Mouse (Mus musculus) hematopoietic stem cell, adult 5-6 weeks (primary cell): ENCODE measurements around the gene Tcte1. TPM values are rescaled to one million over a fixed set of nuclear protein-coding genes. Genes with fewer than 3 reads are reported as not detected.

Source experiments
- ATAC-seq, 2 experiments: fragments of 125-278 bp in 1 of 2; replicated peaks in 1 of 2; 2 replicates each; pipeline ENCODE4 v1.8.0; 2016 to 2017; ENCODE audit warnings: inconsistent platforms in 2 of 2, mild to moderate bottlenecking in 2 of 2, moderate number of reproducible peaks in 2 of 2, low read depth in 1 of 2, moderate TSS enrichment in 1 of 2; ENCODE audit not compliant: low FRiP score in 2 of 2, poor library complexity in 2 of 2, severe bottlenecking in 2 of 2, insufficient read depth in 1 of 2, low TSS enrichment in 1 of 2
- total RNA-seq: library from RNA; stranded (forward); fragments of 172-1452, 232-1000 nt; gene quantifications from 2 replicates; pipeline ENCODE4 v1.2.3, GENCODE M21; 2017

Tcte1 gene
- total RNA-seq, 1 experiment from 2014 or later = not detected

DNA sequence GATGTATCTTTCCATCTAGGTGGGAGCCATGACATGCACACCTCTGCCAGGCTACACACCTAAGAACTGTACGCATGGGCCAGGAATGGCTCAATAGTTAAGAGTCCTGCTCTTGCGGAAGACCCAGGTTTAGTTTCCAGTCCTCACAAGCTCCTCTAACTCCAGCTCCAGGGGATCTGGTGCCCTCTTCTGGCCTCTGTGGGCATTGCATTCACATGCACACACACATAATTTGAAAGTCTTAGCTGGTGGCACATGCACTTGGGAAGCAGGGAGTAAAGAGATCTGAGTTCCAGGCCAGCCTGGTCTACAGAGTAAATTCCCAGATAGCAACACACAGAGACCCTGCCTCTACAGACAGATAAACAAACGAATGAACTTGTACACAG lies 63.2 kb downstream of the Tcte1 start:
- no peak for ATAC-seq

- ATAC-seq = no peak
Observed at GRCm38 (mm10) chr17:45588370-45588769, 65.1 kb downstream of the Tcte1 start.

DNA sequence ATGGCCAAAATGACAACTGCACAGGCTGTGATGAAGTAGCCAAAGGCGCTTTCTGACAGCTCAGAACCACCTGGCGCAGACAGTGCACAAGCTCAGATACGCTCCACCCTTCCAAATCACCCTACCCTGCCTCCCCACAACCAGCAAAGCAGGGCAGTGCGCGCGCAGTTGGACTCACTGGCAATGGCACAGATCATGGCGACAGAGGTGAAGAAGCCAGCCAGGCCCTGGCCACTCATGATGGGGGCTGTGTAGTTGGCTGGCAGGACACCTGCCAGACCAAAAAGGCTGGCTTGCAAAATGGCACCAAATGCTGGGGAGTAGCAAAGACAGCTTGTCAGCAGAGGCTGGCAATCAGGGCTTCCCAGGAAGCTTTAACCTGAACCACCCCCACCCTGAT lies 66.0 kb downstream of the Tcte1 start:
- no peak for ATAC-seq

- ATAC-seq = no peak
Observed at GRCm38 (mm10) chr17:45589844-45590243, 66.6 kb downstream of the Tcte1 start.

DNA sequence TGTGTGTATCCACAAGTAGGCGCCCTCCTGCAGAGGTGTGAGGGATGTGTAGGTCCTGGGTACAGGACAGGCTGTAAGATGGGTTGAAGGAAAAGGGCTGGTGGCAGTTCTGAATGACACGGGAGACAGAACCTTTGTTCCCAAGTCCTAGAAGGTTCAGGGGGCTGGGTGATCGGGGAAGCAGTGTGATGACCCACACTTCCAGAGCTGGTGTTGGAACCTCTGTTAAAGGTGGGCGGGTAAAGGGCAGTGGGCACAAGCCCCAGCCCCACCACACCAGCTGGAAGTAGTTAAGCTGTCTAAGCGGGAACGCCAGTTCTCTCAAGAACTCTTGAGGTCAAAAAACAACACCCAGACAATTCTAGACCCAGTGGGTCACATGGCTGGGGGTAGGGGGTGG lies 67.2 kb downstream of the Tcte1 start:
- no peak for ATAC-seq

- ATAC-seq = no peak
Observed at GRCm38 (mm10) chr17:45591701-45592605, 68.7 kb downstream of the Tcte1 start.

Other genes with a start within 250 kb of the Tcte1 start
- 130 and 148 TPM in 2 replicates for gene Cdc5l, start 89.7 kb upstream of the Tcte1 start, total RNA-seq
- 0.31 TPM in 1 of 2 replicates, not detected in the other for gene Spats1, start 48.0 kb upstream of the Tcte1 start, total RNA-seq
- gene Aars2, start 16.6 kb upstream of the Tcte1 start, total RNA-seq = 6.2 and 8.2 TPM in 2 replicates
- 0.25 TPM in 2 replicates for gene Tmem151b, start 26.2 kb downstream of the Tcte1 start, total RNA-seq
- 20.5 and 22.7 TPM in 2 replicates for gene Nfkbie, start 32.3 kb downstream of the Tcte1 start, total RNA-seq
- gene Slc35b2, start 40.4 kb downstream of the Tcte1 start, total RNA-seq = 64.8 and 76.7 TPM in 2 replicates
- 2,119 and 2,880 TPM in 2 replicates for gene Hsp90ab1, start 49.8 kb downstream of the Tcte1 start, total RNA-seq
- 70.4 and 70.6 TPM in 2 replicates for gene Slc29a1, start 76.2 kb downstream of the Tcte1 start, total RNA-seq
- not detected in 2 replicates for gene Mymx, start 78.7 kb downstream of the Tcte1 start, total RNA-seq
- gene Capn11, start 135.9 kb downstream of the Tcte1 start, total RNA-seq = 0.50 and 0.55 TPM in 2 replicates
- gene Mrpl14, start 162.9 kb downstream of the Tcte1 start, total RNA-seq = 13.2 and 21.9 TPM in 2 replicates
- 5.3 and 7.6 TPM in 2 replicates for gene Tmem63b, start 163.5 kb downstream of the Tcte1 start, total RNA-seq
- not detected in 2 replicates for gene 1600014C23Rik, start 210.4 kb downstream of the Tcte1 start, total RNA-seq